Mouse (Mus musculus): ENCODE results near the gene Gatm. TPM values are rescaled to one million over a fixed set of nuclear protein-coding genes. Genes with fewer than 3 reads are reported as not detected.
A peak's percentile ranks its signal among the peaks of the same experiment; 100 is the strongest.

Gene Gatm
- polyA plus RNA-seq, 1 experiment from 2014 or later: 14.5 TPM

GRCm38 (mm10) chr2:122618719-122619118, 7.6 kb upstream of the Gatm start:
- WGBS: 68% methylated on average over 4 of the region's 4 CpGs
- H3K27ac ChIP-seq (ENCODE audit: low read depth, low read length): no peak overlapping the region
- H3K9ac ChIP-seq (ENCODE audit: low read depth, low read length): no peak overlapping the region
- H3K4me2 ChIP-seq (replicated peaks; ENCODE audit: low read depth, low read length): no peak overlapping the region
- no peak for ATAC-seq (ENCODE audit: low FRiP score, low TSS enrichment)
- H3K9me3 ChIP-seq (ENCODE audit: control insufficient read depth, low read length): no peaks in the 10 kb centered on the region
- H3K4me3 ChIP-seq (ENCODE audit: low read length): no peak overlapping the region
- no peaks in the 10 kb centered on the region for H3K4me1 ChIP-seq (ENCODE audit: control insufficient read depth, insufficient read depth, low read length)
- no peaks in the 10 kb centered on the region for H3K27me3 ChIP-seq (ENCODE audit: control insufficient read depth, insufficient read depth, low read length)
- H3K36me3 ChIP-seq (ENCODE audit: control insufficient read depth, insufficient read depth, low read length): no peaks in the 10 kb centered on the region

- Histone ChIP-seq H3K27ac (ENCODE audit: low read depth, low read length) (no peak overlapping the region), H3K27me3 (ENCODE audit: control insufficient read depth, insufficient read depth, low read length) (no peaks in the 10 kb centered on the region), H3K9ac (ENCODE audit: low read depth, low read length) (no peak overlapping the region), H3K36me3 (ENCODE audit: control insufficient read depth, insufficient read depth, low read length) (no peaks in the 10 kb centered on the region), H3K4me1 (ENCODE audit: control insufficient read depth, insufficient read depth, low read length) (no peaks in the 10 kb centered on the region), H3K9me3 (ENCODE audit: control insufficient read depth, low read length) (no peaks in the 10 kb centered on the region), H3K4me2 (replicated peaks; ENCODE audit: low read depth, low read length) (no peak overlapping the region), H3K4me3 (ENCODE audit: low read length) (no peak overlapping the region)
- WGBS: 83% methylated on average over 6 of the region's 6 CpGs
- no peak for ATAC-seq (ENCODE audit: low FRiP score, low TSS enrichment)
These were observed 6.7 kb upstream of the Gatm start for GRCm38 (mm10) chr2:122617792-122618191.

- H3K27me3 ChIP-seq (ENCODE audit: control insufficient read depth, insufficient read depth, low read length): 0 out of 2 replicates have a peak, but pooled peaks cover 4% of the 10 kb centered on the region
- no peak overlapping the region for H3K4me2 ChIP-seq (replicated peaks; ENCODE audit: low read depth, low read length)
- no peak overlapping the region for H3K4me3 ChIP-seq (ENCODE audit: low read length)
- no peak for ATAC-seq (ENCODE audit: low FRiP score, low TSS enrichment)
- WGBS: 73% methylated on average over 6 of the region's 6 CpGs
- H3K36me3 ChIP-seq (ENCODE audit: control insufficient read depth, insufficient read depth, low read length): no peaks in the 10 kb centered on the region
- no peak overlapping the region for H3K27ac ChIP-seq (ENCODE audit: low read depth, low read length)
- H3K9me3 ChIP-seq (ENCODE audit: control insufficient read depth, low read length): no peaks in the 10 kb centered on the region
- no peak overlapping the region for H3K9ac ChIP-seq (ENCODE audit: low read depth, low read length)
- H3K4me1 ChIP-seq (ENCODE audit: control insufficient read depth, insufficient read depth, low read length): no peaks in the 10 kb centered on the region
These were observed 5.1 kb upstream of the Gatm start for GRCm38 (mm10) chr2:122616237-122616636.

GRCm38 (mm10) chr2:122611654-122611973, 511 bp upstream of the Gatm start:
- no peaks in the 10 kb centered on the region for H3K9me3 ChIP-seq (ENCODE audit: control insufficient read depth, low read length)
- H3K27me3 ChIP-seq (ENCODE audit: control insufficient read depth, insufficient read depth, low read length): peaks cover 7% of the 10 kb centered on the region; the same call in 1 of the 2 replicates
- no peak for ATAC-seq (ENCODE audit: low FRiP score, low TSS enrichment)
- H3K9ac ChIP-seq (ENCODE audit: low read depth, low read length): no peak overlapping the region
- H3K4me2 ChIP-seq (replicated peaks; ENCODE audit: low read depth, low read length): peak overlapping the region; percentile 91
- H3K36me3 ChIP-seq (ENCODE audit: control insufficient read depth, insufficient read depth, low read length): no peaks in the 10 kb centered on the region
- H3K4me3 ChIP-seq (ENCODE audit: low read length): peak overlapping the region; percentile 53; the same call in 1 of the 2 replicates
- 86% methylated on average over 4 of the region's 4 CpGs for WGBS
- no peak overlapping the region for H3K27ac ChIP-seq (ENCODE audit: low read depth, low read length)
- H3K4me1 ChIP-seq (ENCODE audit: control insufficient read depth, insufficient read depth, low read length): no peaks in the 10 kb centered on the region

GRCm38 (mm10) chr2:122608820-122609219, 2.3 kb downstream of the Gatm start:
- WGBS: 83% methylated on average over 9 of the region's 9 CpGs
- H3K4me2 ChIP-seq (replicated peaks; ENCODE audit: low read depth, low read length): no peak overlapping the region
- no peaks in the 10 kb centered on the region for H3K36me3 ChIP-seq (ENCODE audit: control insufficient read depth, insufficient read depth, low read length)

GRCm38 (mm10) chr2:122605829-122606228, 5.3 kb downstream of the Gatm start:
- Histone ChIP-seq H3K27ac (ENCODE audit: low read depth, low read length) (no peak overlapping the region), H3K4me2 (replicated peaks; ENCODE audit: low read depth, low read length) (no peak overlapping the region), H3K27me3 (ENCODE audit: control insufficient read depth, insufficient read depth, low read length) (no peaks in the 10 kb centered on the region), H3K9me3 (ENCODE audit: control insufficient read depth, low read length) (no peaks in the 10 kb centered on the region), H3K4me3 (ENCODE audit: low read length) (no peak overlapping the region), H3K9ac (ENCODE audit: low read depth, low read length) (no peak overlapping the region), H3K36me3 (ENCODE audit: control insufficient read depth, insufficient read depth, low read length) (no peaks in the 10 kb centered on the region), H3K4me1 (ENCODE audit: control insufficient read depth, insufficient read depth, low read length) (no peaks in the 10 kb centered on the region)
- no peak for ATAC-seq (ENCODE audit: low FRiP score, low TSS enrichment)
- 84% methylated on average over 5 of the region's 5 CpGs for WGBS

More at GRCm38 (mm10) chr2:122608820-122609219, 2.3 kb downstream of the Gatm start:
- no peaks in the 10 kb centered on the region for H3K9me3 ChIP-seq (ENCODE audit: control insufficient read depth, low read length)
- H3K9ac ChIP-seq (ENCODE audit: low read depth, low read length): no peak overlapping the region
- H3K4me1 ChIP-seq (ENCODE audit: control insufficient read depth, insufficient read depth, low read length): no peaks in the 10 kb centered on the region
- no peak for ATAC-seq (ENCODE audit: low FRiP score, low TSS enrichment)
- peaks cover 7% of the 10 kb centered on the region; the same call in 1 of the 2 replicates for H3K27me3 ChIP-seq (ENCODE audit: control insufficient read depth, insufficient read depth, low read length)
- H3K27ac ChIP-seq (ENCODE audit: low read depth, low read length): no peak overlapping the region
- no peak overlapping the region for H3K4me3 ChIP-seq (ENCODE audit: low read length)

- Histone ChIP-seq H3K4me3 (ENCODE audit: low read length) (no peak overlapping the region), H3K36me3 (ENCODE audit: control insufficient read depth, insufficient read depth, low read length) (no peaks in the 10 kb centered on the region), H3K27ac (ENCODE audit: low read depth, low read length) (no peak overlapping the region), H3K9ac (ENCODE audit: low read depth, low read length) (no peak overlapping the region), H3K27me3 (ENCODE audit: control insufficient read depth, insufficient read depth, low read length) (no peaks in the 10 kb centered on the region), H3K4me2 (replicated peaks; ENCODE audit: low read depth, low read length) (no peak overlapping the region), H3K9me3 (ENCODE audit: control insufficient read depth, low read length) (no peaks in the 10 kb centered on the region), H3K4me1 (ENCODE audit: control insufficient read depth, insufficient read depth, low read length) (no peaks in the 10 kb centered on the region)
- no peak for ATAC-seq (ENCODE audit: low FRiP score, low TSS enrichment)
- 75% methylated on average over 2 of the region's 2 CpGs for WGBS
These were observed 9.7 kb downstream of the Gatm start for GRCm38 (mm10) chr2:122601354-122601753.

GRCm38 (mm10) chr2:122599736-122600135, 11.4 kb downstream of the Gatm start:
- no peak overlapping the region for H3K4me2 ChIP-seq (replicated peaks; ENCODE audit: low read depth, low read length)
- ATAC-seq (ENCODE audit: low FRiP score, low TSS enrichment): no peak
- H3K36me3 ChIP-seq (ENCODE audit: control insufficient read depth, insufficient read depth, low read length): no peaks in the 10 kb centered on the region
- WGBS: 78% methylated on average over 2 of the region's 2 CpGs
- H3K9me3 ChIP-seq (ENCODE audit: control insufficient read depth, low read length): no peaks in the 10 kb centered on the region
- H3K9ac ChIP-seq (ENCODE audit: low read depth, low read length): no peak overlapping the region
- no peaks in the 10 kb centered on the region for H3K27me3 ChIP-seq (ENCODE audit: control insufficient read depth, insufficient read depth, low read length)
- no peak overlapping the region for H3K27ac ChIP-seq (ENCODE audit: low read depth, low read length)
- no peak overlapping the region for H3K4me3 ChIP-seq (ENCODE audit: low read length)
- H3K4me1 ChIP-seq (ENCODE audit: control insufficient read depth, insufficient read depth, low read length): no peaks in the 10 kb centered on the region

GRCm38 (mm10) chr2:122595461-122595860, 15.6 kb downstream of the Gatm start:
- H3K9ac ChIP-seq (ENCODE audit: low read depth, low read length): no peak overlapping the region
- no peak overlapping the region for H3K4me2 ChIP-seq (replicated peaks; ENCODE audit: low read depth, low read length)
- H3K4me3 ChIP-seq (ENCODE audit: low read length): no peak overlapping the region
- no peaks in the 10 kb centered on the region for H3K36me3 ChIP-seq (ENCODE audit: control insufficient read depth, insufficient read depth, low read length)
- no peaks in the 10 kb centered on the region for H3K27me3 ChIP-seq (ENCODE audit: control insufficient read depth, insufficient read depth, low read length)
- ATAC-seq (ENCODE audit: low FRiP score, low TSS enrichment): no peak
- 92% methylated on average over 16 of the region's 16 CpGs for WGBS
- no peaks in the 10 kb centered on the region for H3K4me1 ChIP-seq (ENCODE audit: control insufficient read depth, insufficient read depth, low read length)
- H3K9me3 ChIP-seq (ENCODE audit: control insufficient read depth, low read length): no peaks in the 10 kb centered on the region
- no peak overlapping the region for H3K27ac ChIP-seq (ENCODE audit: low read depth, low read length)
